Mouse (Mus musculus) Patski (cell line): ENCODE data around the gene P3h3. TPM values are rescaled to one million over a fixed set of nuclear protein-coding genes. Genes with fewer than 3 reads are reported as not detected.
"Not testable (repeated sequence)": the region's sequence is repeated elsewhere in the genome, so short reads cannot be mapped to it uniquely, and the experiment has no call there.

Experiments
- ATAC-seq: fragments of 100-300 bp; one replicate; pipeline ENCODE4 v1.8.0; 2021
- CTCF ChIA-PET: fragments of 350-600 bp; sonication (Branson Sonifier 250); formaldehyde crosslinking; loops from one replicate; lab custom pipeline; 2022; ENCODE audit warnings: inconsistent platforms; lab: Charles Lee
- POLR2A ChIA-PET: fragments of 350-600 bp; sonication (Branson Sonifier 250); formaldehyde crosslinking; loops from one replicate; lab custom pipeline; 2022; ENCODE audit warnings: antibody characterized with exemption, inconsistent platforms; lab: Charles Lee
- DNase-seq: peaks from one replicate; pipeline ENCODE4 v3.0.0-alpha.2; 2011; ENCODE audit warnings: low read depth, low spot score
- H3K27me3 ChIP-seq: fragments of 371-371 bp; one replicate; pipeline ENCODE4 v1.5.1; 2021
- CTCF ChIP-seq: fragments of 100-300 bp; IDR thresholded peaks from one replicate; pipeline ENCODE4 v1.5.1; 2021
- in situ Hi-C: fragments of 300-500 bp; cut with MboI; formaldehyde crosslinking; loops from 3 replicates; pipeline ENCODE4 v1.11.1; 2018; ENCODE audit warnings: low pct_unique_long_range_greater_than_20kb, mixed read lengths
- polyA plus RNA-seq: library from polyadenylated mRNA; unstranded; gene quantifications from one replicate; pipeline ENCODE4 v1.2.3, GENCODE M21; 2021

P3h3 gene
- polyA plus RNA-seq, 1 experiment from 2014 or later, result 15.1 TPM

DNA sequence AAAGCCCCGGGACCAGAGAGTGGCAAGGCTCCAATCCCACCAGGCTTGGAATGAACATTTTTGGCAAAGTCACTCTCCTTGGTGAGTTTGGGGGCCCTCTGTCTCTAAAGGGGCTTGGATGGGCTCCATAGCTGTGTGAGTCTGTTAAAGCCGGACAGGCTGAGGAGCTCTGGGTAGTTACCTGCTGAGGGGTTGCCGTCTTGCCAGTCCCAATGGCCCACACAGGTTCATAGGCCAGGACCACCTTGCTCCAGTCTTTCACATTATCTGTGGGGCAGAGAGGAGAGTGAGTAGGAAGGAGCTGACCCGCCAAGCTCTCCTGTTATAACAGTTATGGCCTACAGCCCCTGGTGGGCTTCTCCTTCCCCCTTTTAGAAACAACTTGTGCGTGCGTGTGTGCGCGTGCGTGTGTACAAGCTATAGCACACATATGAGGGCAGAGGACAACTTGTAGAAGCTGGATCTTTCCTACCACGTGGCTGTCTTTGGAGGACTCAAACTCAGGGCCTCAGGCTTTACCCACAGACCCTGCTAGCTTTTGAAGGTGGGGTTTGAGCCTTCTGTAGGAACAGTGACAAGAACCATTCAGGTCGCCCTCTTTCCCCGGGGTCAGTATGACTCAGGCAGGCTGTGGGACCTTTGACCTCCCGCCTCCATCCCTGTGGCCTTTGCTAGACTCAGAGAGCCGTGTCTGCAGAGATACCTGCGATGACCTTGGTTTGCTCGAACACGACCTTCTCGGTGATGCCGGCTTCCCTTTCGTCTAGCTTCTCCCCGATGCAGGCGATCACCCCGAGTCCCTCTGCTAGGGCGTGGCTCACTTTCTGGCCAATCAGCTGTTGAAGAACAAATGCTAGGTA, 45.6 kb downstream of the P3h3 start:
- in situ Hi-C loops, result no loop called here
- no peaks in the 10 kb centered on the region for H3K27me3 ChIP-seq
- ChIA-PET POLR2A (interaction anchor here (1.3 to 6.4 kb wide), 7 partner anchors 10 to 123 kb away, joined by 3 to 27 read pairs (median 3); partner anchors contain the start of genes Cdca3 and Usp5), CTCF (interaction anchor here (0.6 to 1.4 kb wide), 2 partner anchors 16 to 19 kb away, joined by 3 to 5 read pairs; no protein-coding TSS in a partner anchor)
- ATAC-seq (no peak), DNase-seq (no peak)
- no peak for TF ChIP-seq CTCF

DNA sequence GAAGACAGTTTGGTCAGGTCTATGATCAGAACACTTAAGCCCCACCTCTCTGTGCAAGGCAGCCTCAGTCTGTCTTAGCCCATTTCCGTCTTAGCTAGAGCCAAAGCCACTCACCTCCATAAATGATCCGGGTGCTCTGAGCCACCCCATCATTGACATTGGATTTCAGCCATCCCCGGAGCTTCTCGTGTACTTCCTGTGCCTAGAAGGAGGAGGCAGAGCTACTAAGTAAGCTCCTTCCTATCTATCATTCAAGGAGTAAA, 46.2 kb downstream of the P3h3 start:
- no peak for ATAC-seq
- in situ Hi-C loops, result no loop called here
- no peak for TF ChIP-seq CTCF

DNA sequence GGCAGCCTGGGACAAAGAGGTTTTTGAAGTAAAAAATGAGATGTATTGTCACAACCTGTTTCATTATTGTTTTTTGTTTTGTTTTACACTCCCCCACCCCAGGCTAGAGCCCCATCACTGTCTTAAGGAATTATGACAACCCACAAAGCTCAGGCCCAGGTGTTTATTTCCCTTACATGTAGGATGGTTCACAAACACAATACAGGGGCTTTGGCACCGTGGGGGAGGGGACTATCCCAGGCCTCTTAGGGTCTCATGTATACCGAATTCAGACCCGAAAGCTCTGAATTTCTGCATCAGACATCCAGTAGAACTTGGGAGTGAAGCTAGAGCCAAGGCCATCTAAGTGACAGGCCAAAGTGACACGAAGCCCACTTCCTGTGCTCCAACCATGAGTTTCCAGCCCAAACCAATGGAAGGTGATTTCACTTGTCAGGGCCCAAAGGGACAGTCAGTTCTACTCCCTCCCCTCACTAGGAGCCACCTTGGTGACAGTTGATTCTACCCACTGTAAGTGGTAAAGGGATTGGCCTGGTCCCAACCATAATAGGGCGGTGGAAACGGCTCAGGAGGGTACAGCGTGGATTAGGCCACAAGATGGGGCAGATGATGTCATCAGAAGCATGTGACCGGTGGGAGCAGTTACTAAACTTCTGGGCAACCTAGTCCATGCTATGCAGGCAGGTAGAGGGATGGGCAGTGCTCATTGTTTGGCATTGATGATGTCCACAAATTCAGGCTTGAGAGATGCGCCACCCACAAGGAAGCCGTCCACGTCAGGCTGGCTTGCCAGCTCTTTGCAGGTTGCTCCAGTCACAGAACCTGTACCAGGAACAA, 46.8 kb downstream of the P3h3 start:
- ATAC-seq, DNase-seq, in situ Hi-C loops, H3K27me3 ChIP-seq: not testable (repeated sequence)
- ChIA-PET POLR2A (interaction anchor here (1.4 to 6.4 kb wide), 5 partner anchors 11 to 124 kb away, joined by 3 to 27 read pairs (median 3); partner anchors contain the start of genes Cdca3 and Usp5), CTCF (interaction anchor here (1.2 to 1.8 kb wide), 3 partner anchors 15 to 52 kb away, joined by 3 to 5 read pairs (median 4); no protein-coding TSS in a partner anchor)

More for the DNA sequence above, 46.2 kb downstream of the P3h3 start:
- no peak for DNase-seq
- CTCF ChIA-PET, result interaction anchor here (1.2 to 1.4 kb wide), 2 partner anchors 15 to 52 kb away, joined by 3 to 5 read pairs; no protein-coding TSS in a partner anchor
- H3K27me3 ChIP-seq, result no peaks in the 10 kb centered on the region
- POLR2A ChIA-PET, result interaction anchor here (1.3 to 6.4 kb wide), 6 partner anchors 10 to 124 kb away, joined by 3 to 27 read pairs (median 3); partner anchors contain the start of genes Cdca3 and Usp5

DNA sequence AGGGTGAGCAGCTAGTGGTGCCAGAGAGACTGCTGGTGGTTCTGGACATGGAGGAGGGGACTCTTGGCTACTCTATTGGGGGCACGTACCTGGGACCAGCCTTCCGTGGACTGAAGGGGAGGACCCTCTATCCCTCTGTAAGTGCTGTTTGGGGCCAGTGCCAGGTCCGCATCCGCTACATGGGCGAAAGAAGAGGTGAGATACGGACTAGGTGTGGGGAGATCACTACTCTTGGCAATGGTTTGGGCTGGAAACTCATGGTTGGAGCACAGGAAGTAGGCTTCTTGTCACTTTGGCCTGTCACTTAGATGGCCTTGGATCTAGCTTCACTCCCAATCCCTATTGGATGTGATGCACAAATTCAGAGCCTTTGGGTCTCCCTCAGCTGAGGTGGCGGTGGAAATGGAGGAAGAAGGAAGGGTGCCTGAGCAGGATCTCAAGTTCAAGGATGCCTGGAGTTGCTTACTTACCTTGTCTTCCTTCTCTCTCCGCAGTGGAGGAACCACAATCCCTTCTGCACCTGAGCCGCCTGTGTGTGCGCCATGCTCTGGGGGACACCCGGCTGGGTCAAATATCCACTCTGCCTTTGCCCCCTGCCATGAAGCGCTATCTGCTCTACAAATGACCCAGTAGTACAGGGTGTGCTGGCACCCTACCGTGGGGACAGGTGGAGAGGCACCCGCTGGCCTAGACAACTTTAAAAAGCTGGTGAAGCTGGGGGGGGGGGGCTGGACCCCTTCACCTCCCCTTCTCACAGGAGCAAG, 47.6 kb downstream of the P3h3 start:
- no peaks in the 10 kb centered on the region for H3K27me3 ChIP-seq
- no peak for TF ChIP-seq CTCF
- no peak for ATAC-seq
- POLR2A ChIA-PET, result interaction anchor here (0.9 to 6.4 kb wide), 4 partner anchors 19 to 65 kb away, joined by 3 to 27 read pairs (median 4); partner anchors contain the start of genes Cdca3 and Usp5
- CTCF ChIA-PET, result interaction anchor here (0.8 to 1.8 kb wide), 7 partner anchors 10 to 67 kb away, joined by 3 to 4 read pairs (median 3); no protein-coding TSS in a partner anchor
- in situ Hi-C loops, result no loop called here
- DNase-seq, result no peak

DNA sequence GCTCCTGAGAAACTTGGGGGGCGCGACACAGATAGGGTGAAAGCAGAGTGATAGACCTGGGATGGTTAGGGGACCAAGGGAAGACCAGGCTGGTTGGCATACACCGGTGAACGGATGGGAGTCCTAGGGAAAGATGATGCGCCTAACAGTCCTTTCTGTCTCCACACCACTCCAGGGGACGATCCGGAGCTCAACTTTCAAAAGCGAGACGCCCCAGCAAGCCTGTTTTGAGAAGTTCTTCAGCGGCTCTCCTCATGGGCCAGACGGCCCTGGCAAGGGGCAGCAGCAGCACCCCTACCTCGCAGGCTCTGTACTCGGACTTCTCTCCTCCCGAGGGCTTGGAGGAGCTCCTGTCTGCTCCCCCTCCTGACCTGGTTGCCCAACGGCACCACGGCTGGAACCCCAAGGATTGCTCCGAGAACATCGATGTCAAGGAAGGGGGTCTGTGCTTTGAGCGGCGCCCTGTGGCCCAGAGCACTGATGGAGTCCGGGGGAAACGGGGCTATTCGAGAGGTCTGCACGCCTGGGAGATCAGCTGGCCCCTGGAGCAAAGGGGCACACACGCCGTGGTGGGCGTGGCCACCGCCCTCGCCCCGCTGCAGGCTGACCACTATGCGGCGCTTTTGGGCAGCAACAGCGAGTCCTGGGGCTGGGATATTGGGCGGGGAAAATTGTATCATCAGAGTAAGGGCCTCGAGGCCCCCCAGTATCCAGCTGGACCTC, 48.3 kb downstream of the P3h3 start:
- peak; percentile 24 for ATAC-seq
- ChIA-PET POLR2A (interaction anchor here (0.7 to 6.4 kb wide), 7 partner anchors 13 to 64 kb away, joined by 3 to 27 read pairs (median 4); partner anchors contain the start of genes Cdca3 and Usp5), CTCF (interaction anchor here (0.8 to 1.8 kb wide), 6 partner anchors 11 to 66 kb away, joined by 3 to 4 read pairs (median 4); no protein-coding TSS in a partner anchor)
- no peaks in the 10 kb centered on the region for H3K27me3 ChIP-seq
- in situ Hi-C loops, result no loop called here
- no peak for TF ChIP-seq CTCF
- DNase-seq, result no peak

DNA sequence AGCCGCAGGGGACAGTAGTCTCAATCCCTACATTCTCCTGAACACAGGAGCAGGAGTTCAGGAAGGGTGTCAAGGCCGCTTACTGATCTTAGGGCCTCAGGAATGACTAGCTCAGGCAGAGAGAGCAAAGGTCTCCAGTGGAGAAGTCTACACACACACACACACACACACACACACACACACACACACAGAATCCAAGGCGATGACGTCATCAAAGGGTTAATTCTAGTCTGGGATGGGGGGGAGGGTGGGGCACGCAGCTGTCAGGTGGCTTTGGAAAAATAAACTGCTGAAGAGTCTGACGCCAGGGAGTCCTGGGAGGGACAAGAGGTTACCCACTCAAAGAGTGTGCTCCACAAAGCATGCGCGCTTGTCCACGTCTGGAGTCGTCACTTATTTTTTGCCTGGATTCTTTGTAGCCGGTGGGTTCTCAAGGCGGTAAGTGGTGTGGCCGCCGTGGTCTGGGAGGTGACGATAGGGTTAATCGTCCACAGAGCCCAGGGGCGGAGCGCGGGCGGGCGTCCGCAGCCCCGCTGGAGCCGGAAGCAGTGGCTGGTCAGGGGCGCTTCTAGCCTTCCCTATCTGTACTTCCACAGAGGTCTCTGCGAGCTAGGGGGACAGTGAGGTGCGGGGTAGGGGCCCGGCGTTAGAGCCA, 49.1 kb downstream of the P3h3 start, which contains the start of gene Spsb2:
Gene Spsb2, plus strand, starts transcription at position 304 of the 655 bp plus-strand sequence.
- H3K27me3 ChIP-seq, result no peaks in the 10 kb centered on the region
- DNase-seq (no peak), ATAC-seq (peak; percentile 60)
- in situ Hi-C loops, result no loop called here
- no peak for TF ChIP-seq CTCF
- POLR2A ChIA-PET, result interaction anchor here (0.7 to 6.4 kb wide), 10 partner anchors 14 to 63 kb away, joined by 3 to 27 read pairs (median 3); partner anchors contain the start of genes Cdca3 and Usp5
- CTCF ChIA-PET, result interaction anchor here (0.9 to 1.8 kb wide), 4 partner anchors 14 to 38 kb away, joined by 3 to 4 read pairs (median 4); no protein-coding TSS in a partner anchor

DNA sequence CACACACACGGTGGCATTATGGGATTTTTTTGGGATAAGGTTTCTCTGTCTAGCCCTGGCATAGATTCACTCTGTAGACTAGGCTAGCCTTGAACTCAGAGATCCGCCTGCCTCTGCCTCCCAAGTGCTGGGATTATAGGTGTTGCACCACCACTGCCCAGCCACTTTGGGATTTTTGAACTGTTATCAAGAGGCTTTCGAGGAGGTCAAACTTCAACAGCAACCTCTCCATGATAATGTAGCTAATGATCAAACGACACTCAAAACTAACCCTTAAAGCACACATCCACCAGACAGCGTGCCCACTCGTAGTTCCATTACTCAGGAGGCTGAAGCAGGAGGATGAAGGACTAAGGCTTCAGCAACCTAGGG, 49.6 kb downstream of the P3h3 start:
- TF ChIP-seq CTCF, result no peak
- no peaks in the 10 kb centered on the region for H3K27me3 ChIP-seq
- in situ Hi-C loops, result no loop called here
- DNase-seq (no peak), ATAC-seq (no peak)
- CTCF ChIA-PET, result interaction anchor here (1.1 to 1.4 kb wide), 2 partner anchors 12 to 26 kb away, joined by 3 to 4 read pairs; no protein-coding TSS in a partner anchor
- POLR2A ChIA-PET, result interaction anchor here (1.1 to 6.4 kb wide), 5 partner anchors 16 to 49 kb away, joined by 3 to 27 read pairs (median 3); partner anchors contain the start of genes Cdca3 and Usp5

DNA sequence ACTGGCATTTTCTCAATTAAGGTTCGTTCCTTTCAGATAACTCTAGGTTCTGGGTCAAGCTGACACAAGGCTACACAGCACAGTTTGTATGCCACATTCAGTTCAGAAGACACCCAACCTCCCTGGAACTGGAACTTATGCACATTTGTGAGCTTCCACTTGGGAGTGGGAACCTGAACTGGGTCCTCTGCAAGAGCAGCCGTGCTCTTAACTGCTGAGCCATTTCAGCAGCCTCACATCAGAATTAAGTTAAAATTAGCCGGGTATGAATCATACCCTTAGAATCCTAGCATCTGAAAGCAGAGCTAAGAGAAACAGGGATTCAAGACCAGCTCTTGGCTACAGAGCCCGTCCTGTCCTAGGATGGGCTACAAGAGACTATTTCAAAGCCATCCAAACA, 50.2 kb downstream of the P3h3 start:
- DNase-seq (no peak), ATAC-seq (no peak)
- H3K27me3 ChIP-seq, result no peaks in the 10 kb centered on the region
- in situ Hi-C loops, result no loop called here
- POLR2A ChIA-PET, result interaction anchor here (1.1 to 6.4 kb wide), 4 partner anchors 15 to 48 kb away, joined by 3 to 27 read pairs (median 3); partner anchors contain the start of genes Cdca3 and Usp5
- CTCF ChIA-PET, result interaction anchor here (1.1 to 1.4 kb wide), 2 partner anchors 11 to 25 kb away, joined by 3 to 4 read pairs; no protein-coding TSS in a partner anchor
- no peak for TF ChIP-seq CTCF
